Comparison of ENCODE assay signal across 21 mouse cellular contexts in genomic region chr11:35202332-35202731, GRCm38 (mm10).
A peak's percentile ranks its signal among the peaks of the same experiment; 100 is the strongest.
DNase-seq lines count a peak whose midpoint lies in the region; ATAC-seq and TF ChIP-seq lines count a peak whose summit lies in the region.
"Had no signal": no experiment of that assay in that cellular context is flagged by ENCODE, and none has a peak within 500 bp of the region (broad histone marks: within the 10 kb centered on the region; RNA-seq: fewer than 3 reads in every experiment).

No protein-coding gene starts in this region.

- DNase-seq in frontal cortex, adult 2 months (ENCODE audit: extremely low spot score in 1 of 2, low spot score in 1 of 2): peak; percentile 12 to 37
- no peak for DNase-seq in frontal cortex, postnatal 14 days (ENCODE audit: low spot score in 2 of 2)
- DNase-seq in midbrain, embryonic 11.5 days (ENCODE audit: low spot score, missing footprints): peak; percentile 35
- peak; percentile 51 for DNase-seq in brain, embryonic 14.5 days (ENCODE audit: low read depth)
- DNase-seq in telencephalon, adult 2 months (ENCODE audit: low read depth, low spot score): peak; percentile 67
- DNase-seq in lung, postnatal 10 days: no peak
- DNase-seq: adrenal gland, adult 8-10 months; cerebellum, adult 18-20 months; cerebellum, adult 9-11 months; cerebellum, postnatal 36 days; gastrocnemius, postnatal 10 days; heart, adult 18-20 months had no signal

- H3K9ac ChIP-seq in midbrain, embryonic 11.5 days (ENCODE audit: low read length): no peak overlapping the region
- H3K9ac ChIP-seq in midbrain, embryonic 13.5 days (replicated peaks): no peak overlapping the region
- H3K9ac ChIP-seq: embryonic facial prominence, embryonic 15.5 days; heart, embryonic 12.5 days; hindbrain, embryonic 14.5 days; intestine, embryonic 15.5 days had no signal

- H3K4me3 ChIP-seq in midbrain, embryonic 11.5 days (ENCODE audit: low read depth, low read length): no peak overlapping the region
- H3K4me3 ChIP-seq in midbrain, embryonic 13.5 days (replicated peaks): no peak overlapping the region
- H3K4me3 ChIP-seq: embryonic facial prominence, embryonic 15.5 days; erythroblast, embryonic 14.5 days; forebrain, embryonic 10.5 days; heart, embryonic 12.5 days; hindbrain, embryonic 10.5 days; intestine, embryonic 15.5 days had no signal

- no peak for ATAC-seq in midbrain, embryonic 11.5 days (ENCODE audit: low FRiP score)
- no peak for ATAC-seq in midbrain, embryonic 13.5 days
- ATAC-seq: forebrain, embryonic 14.5 days; intestine, embryonic 15.5 days had no signal

- no peak overlapping the region for H3K27ac ChIP-seq in midbrain, embryonic 11.5 days (ENCODE audit: low read depth, low read length)
- H3K27ac ChIP-seq in midbrain, embryonic 13.5 days: no peak overlapping the region
- H3K27ac ChIP-seq: embryonic facial prominence, embryonic 15.5 days; forebrain, embryonic 10.5 days; hindbrain, embryonic 10.5 days; hindbrain, embryonic 14.5 days; intestine, embryonic 15.5 days had no signal

- TF ChIP-seq POLR2A in brain, embryonic 14.5 days (IDR thresholded peaks at IDR 0.05; ENCODE audit: borderline replicate concordance, extremely low read depth, insufficient read depth, insufficient read length, poor library complexity, severe bottlenecking): no peak

- peaks cover 13% of the 10 kb centered on the region for H3K27me3 ChIP-seq in midbrain, embryonic 11.5 days (ENCODE audit: control insufficient read depth, insufficient read depth, low read length)
- H3K27me3 ChIP-seq in midbrain, embryonic 13.5 days: peaks cover 34% of the 10 kb centered on the region
- H3K27me3 ChIP-seq: embryonic facial prominence, embryonic 15.5 days; heart, embryonic 12.5 days; intestine, embryonic 15.5 days had no signal

- WGBS in midbrain, embryonic 11.5 days: 49% methylated on average over 5 of the region's 5 CpGs
- 32% methylated on average over 5 of the region's 5 CpGs for WGBS in midbrain, embryonic 13.5 days

- peaks cover 19% of the 10 kb centered on the region for H3K4me1 ChIP-seq in midbrain, embryonic 11.5 days (ENCODE audit: control insufficient read depth, insufficient read depth, low read length)
- peaks cover 35% of the 10 kb centered on the region for H3K4me1 ChIP-seq in midbrain, embryonic 13.5 days (replicated peaks)

- no peaks in the 10 kb centered on the region for H3K9me3 ChIP-seq in midbrain, embryonic 11.5 days (ENCODE audit: control insufficient read depth, low read length)
- H3K9me3 ChIP-seq in midbrain, embryonic 13.5 days: no peaks in the 10 kb centered on the region
- H3K9me3 ChIP-seq: embryonic facial prominence, embryonic 15.5 days; forebrain, embryonic 10.5 days; heart, embryonic 12.5 days; hindbrain, embryonic 10.5 days; intestine, embryonic 15.5 days had no signal

- H3K36me3 ChIP-seq in midbrain, embryonic 11.5 days (ENCODE audit: control insufficient read depth, insufficient read depth, low read length): no peaks in the 10 kb centered on the region
- no peaks in the 10 kb centered on the region for H3K36me3 ChIP-seq in midbrain, embryonic 13.5 days
- H3K36me3 ChIP-seq: embryonic facial prominence, embryonic 15.5 days; forebrain, embryonic 10.5 days; heart, embryonic 12.5 days; hindbrain, embryonic 10.5 days; intestine, embryonic 15.5 days had no signal

- TF ChIP-seq CTCF in brain, embryonic 14.5 days (IDR thresholded peaks at IDR 0.05; ENCODE audit: borderline replicate concordance, extremely low read depth, insufficient read depth, insufficient read length): no peak

- H3K4me2 ChIP-seq in midbrain, embryonic 11.5 days: no peak overlapping the region
- no peak overlapping the region for H3K4me2 ChIP-seq in midbrain, embryonic 13.5 days (replicated peaks)
- H3K4me2 ChIP-seq: embryonic facial prominence, embryonic 15.5 days; heart, embryonic 12.5 days; hindbrain, embryonic 14.5 days; intestine, embryonic 15.5 days had no signal

Comparison
In these comparisons a context has a peak if more than half of its experiments do, and no peak if none do; other contexts are left out.
1. DNase-seq: peak in frontal cortex, adult 2 months (2 of 2), midbrain, embryonic 11.5 days (single experiment), brain, embryonic 14.5 days (single experiment) and telencephalon, adult 2 months (single experiment); none in frontal cortex, postnatal 14 days (0 of 2) and lung, postnatal 10 days (single experiment).